Mouse (Mus musculus) thymus, adult 2 months (tissue): ENCODE results near the gene C8g.

Source experiments
- CTCF ChIP-seq: fragments of 200-500 bp; IDR thresholded peaks from 2 replicates; pipeline ENCODE4 v1.5.1; 2012; ENCODE audit warnings: mild to moderate bottlenecking, control low read depth, low read length, moderate library complexity, borderline replicate concordance; ENCODE audit not compliant: control insufficient read depth, poor library complexity, insufficient read depth; ENCODE audit errors: extremely low read depth
- POLR2A ChIP-seq: fragments of 200-500 bp; IDR thresholded peaks from 2 replicates; pipeline ENCODE4 v1.6.1; 2012; ENCODE audit warnings: mild to moderate bottlenecking, low read length, control low read depth, moderate library complexity; ENCODE audit not compliant: control insufficient read depth, poor library complexity, insufficient read depth; ENCODE audit errors: extremely low read depth

- no peak for TF ChIP-seq CTCF
- no peak for TF ChIP-seq POLR2A
Observed at GRCm38 (mm10) chr2:25533707-25534106, 32.2 kb upstream of the C8g start.
